In genomic region chr4:86851331-86851730, GRCm38 (mm10) we compare ENCODE assay signal across 18 mouse cellular contexts. TPM values are rescaled to one million over a fixed set of nuclear protein-coding genes. Genes with fewer than 3 reads are reported as not detected.
DNase-seq lines count a peak whose midpoint lies in the region; ATAC-seq lines count a peak whose summit lies in the region.
"Had no signal": no experiment of that assay in that cellular context is flagged by ENCODE, and none has a peak within 500 bp of the region (broad histone marks: within the 10 kb centered on the region; RNA-seq: fewer than 3 reads in every experiment).

No protein-coding gene starts in this region.

- H3K36me3 ChIP-seq in hindbrain, embryonic 16.5 days (ENCODE audit: control insufficient read depth, insufficient read depth, low read length): peaks cover 24% of the 10 kb centered on the region
- H3K36me3 ChIP-seq in hindbrain, embryonic 10.5 days: peaks cover 74% of the 10 kb centered on the region
- peaks cover 26% of the 10 kb centered on the region for H3K36me3 ChIP-seq in midbrain, embryonic 11.5 days (ENCODE audit: control insufficient read depth, insufficient read depth, low read length)
- H3K36me3 ChIP-seq in midbrain, embryonic 10.5 days: peaks cover 73% of the 10 kb centered on the region
- peaks cover 53% of the 10 kb centered on the region for H3K36me3 ChIP-seq in forebrain, embryonic 14.5 days (ENCODE audit: control insufficient read depth, insufficient read depth, low read length)
- H3K36me3 ChIP-seq in forebrain, embryonic 16.5 days (ENCODE audit: control insufficient read depth, insufficient read depth): peaks cover 26% of the 10 kb centered on the region

- H3K4me1 ChIP-seq in hindbrain, embryonic 16.5 days (ENCODE audit: control insufficient read depth, insufficient read depth, low read depth, low read length): peaks cover 8% of the 10 kb centered on the region; the same call in 1 of the 2 replicates
- H3K4me1 ChIP-seq in hindbrain, embryonic 10.5 days (replicated peaks): peaks cover 8% of the 10 kb centered on the region
- peaks cover 4% of the 10 kb centered on the region; the same call in 1 of the 2 replicates for H3K4me1 ChIP-seq in midbrain, embryonic 11.5 days (ENCODE audit: control insufficient read depth, insufficient read depth, low read length)
- peaks cover 7% of the 10 kb centered on the region for H3K4me1 ChIP-seq in midbrain, embryonic 10.5 days
- H3K4me1 ChIP-seq in forebrain, embryonic 14.5 days (ENCODE audit: control insufficient read depth, insufficient read depth, low read length): no peaks in the 10 kb centered on the region
- H3K4me1 ChIP-seq in forebrain, embryonic 16.5 days (replicated peaks; ENCODE audit: control insufficient read depth, insufficient read depth, low read length): peaks cover 9% of the 10 kb centered on the region

- H3K9ac ChIP-seq in hindbrain, embryonic 16.5 days (ENCODE audit: low read depth, low read length): no peak overlapping the region
- H3K9ac ChIP-seq in midbrain, embryonic 11.5 days (ENCODE audit: low read length): no peak overlapping the region
- no peak overlapping the region for H3K9ac ChIP-seq in forebrain, embryonic 14.5 days (ENCODE audit: low read length)
- H3K9ac ChIP-seq in forebrain, embryonic 16.5 days (replicated peaks; ENCODE audit: low read depth, low read length): no peak overlapping the region
- H3K9ac ChIP-seq: hindbrain, embryonic 12.5 days; limb, embryonic 15.5 days; lung, embryonic 14.5 days had no signal

- no peak overlapping the region for H3K27ac ChIP-seq in hindbrain, embryonic 16.5 days (ENCODE audit: low read depth, low read length)
- H3K27ac ChIP-seq in hindbrain, embryonic 10.5 days: no peak overlapping the region
- H3K27ac ChIP-seq in midbrain, embryonic 11.5 days (ENCODE audit: low read depth, low read length): no peak overlapping the region
- no peak overlapping the region for H3K27ac ChIP-seq in midbrain, embryonic 10.5 days (replicated peaks)
- H3K27ac ChIP-seq in forebrain, embryonic 14.5 days (ENCODE audit: low read depth, low read length): no peak overlapping the region
- H3K27ac ChIP-seq in forebrain, embryonic 16.5 days (ENCODE audit: low read length): no peak overlapping the region
- H3K27ac ChIP-seq: hindbrain, embryonic 12.5 days; limb, embryonic 15.5 days had no signal

- peak; percentile 53; the same call in 1 of the 2 replicates for ATAC-seq in hindbrain, embryonic 16.5 days
- ATAC-seq in midbrain, embryonic 11.5 days (ENCODE audit: low FRiP score): 0 out of 2 replicates have a peak, but pooled peaks have one; percentile 17
- ATAC-seq in forebrain, embryonic 14.5 days: peak; percentile 24; the same call in 1 of the 2 replicates
- 0 out of 2 replicates have a peak, but pooled peaks have one; percentile 26 for ATAC-seq in forebrain, embryonic 16.5 days
- ATAC-seq: intestine, embryonic 16.5 days had no signal

- no peaks in the 10 kb centered on the region for H3K27me3 ChIP-seq in hindbrain, embryonic 16.5 days (replicated peaks; ENCODE audit: control insufficient read depth, insufficient read depth, low read length)
- no peaks in the 10 kb centered on the region for H3K27me3 ChIP-seq in hindbrain, embryonic 10.5 days (ENCODE audit: insufficient read depth, poor library complexity, severe bottlenecking)
- no peaks in the 10 kb centered on the region for H3K27me3 ChIP-seq in midbrain, embryonic 11.5 days (ENCODE audit: control insufficient read depth, insufficient read depth, low read length)
- H3K27me3 ChIP-seq in midbrain, embryonic 10.5 days (ENCODE audit: low read depth, poor library complexity, severe bottlenecking): no peaks in the 10 kb centered on the region
- H3K27me3 ChIP-seq in forebrain, embryonic 14.5 days (replicated peaks; ENCODE audit: control insufficient read depth, insufficient read depth, low read length): no peaks in the 10 kb centered on the region
- H3K27me3 ChIP-seq in forebrain, embryonic 16.5 days (replicated peaks; ENCODE audit: control insufficient read depth, insufficient read depth, low read length): no peaks in the 10 kb centered on the region
- H3K27me3 ChIP-seq: hindbrain, embryonic 12.5 days; limb, embryonic 15.5 days had no signal

- no peaks in the 10 kb centered on the region for H3K9me3 ChIP-seq in hindbrain, embryonic 16.5 days (ENCODE audit: control insufficient read depth, low read length)
- no peaks in the 10 kb centered on the region; the same call in 1 of the 2 replicates for H3K9me3 ChIP-seq in hindbrain, embryonic 10.5 days
- H3K9me3 ChIP-seq in midbrain, embryonic 11.5 days (ENCODE audit: control insufficient read depth, low read length): no peaks in the 10 kb centered on the region
- no peaks in the 10 kb centered on the region for H3K9me3 ChIP-seq in midbrain, embryonic 10.5 days (replicated peaks)
- H3K9me3 ChIP-seq in forebrain, embryonic 14.5 days (replicated peaks; ENCODE audit: control insufficient read depth, low read length): no peaks in the 10 kb centered on the region
- H3K9me3 ChIP-seq in forebrain, embryonic 16.5 days (ENCODE audit: control insufficient read depth, low read length): no peaks in the 10 kb centered on the region
- H3K9me3 ChIP-seq: hindbrain, embryonic 12.5 days; limb, embryonic 15.5 days had no signal

- WGBS in hindbrain, embryonic 16.5 days: 82% methylated on average over 2 of the region's 2 CpGs
- 79% methylated on average over 2 of the region's 2 CpGs for WGBS in hindbrain, embryonic 10.5 days
- 84% methylated on average over 2 of the region's 2 CpGs for WGBS in midbrain, embryonic 11.5 days
- 88% methylated on average over 2 of the region's 2 CpGs for WGBS in midbrain, embryonic 10.5 days
- WGBS in forebrain, embryonic 14.5 days: 88% methylated on average over 2 of the region's 2 CpGs
- WGBS in forebrain, embryonic 16.5 days: 84% methylated on average over 2 of the region's 2 CpGs

- H3K4me2 ChIP-seq in hindbrain, embryonic 16.5 days (ENCODE audit: low read length): no peak overlapping the region
- no peak overlapping the region for H3K4me2 ChIP-seq in midbrain, embryonic 11.5 days
- H3K4me2 ChIP-seq in forebrain, embryonic 14.5 days (ENCODE audit: low read length): no peak overlapping the region
- no peak overlapping the region for H3K4me2 ChIP-seq in forebrain, embryonic 16.5 days (ENCODE audit: low read length)
- H3K4me2 ChIP-seq: hindbrain, embryonic 12.5 days; limb, embryonic 15.5 days; lung, embryonic 14.5 days had no signal

- DNase-seq in hindbrain, embryonic 10.5 days (ENCODE audit: low spot score): no peak
- DNase-seq in midbrain, embryonic 11.5 days (ENCODE audit: low spot score, missing footprints): peak; percentile 70
- no peak for DNase-seq in midbrain, embryonic 10.5 days (ENCODE audit: low spot score)
- DNase-seq in forebrain, embryonic 14.5 days (ENCODE audit: low spot score): no peak
- DNase-seq in cerebellum, adult 11-12 months: no peak
- DNase-seq: adrenal gland, adult 2 months; cerebellum, adult 9-10 months; kidney, postnatal 14 days; lung, embryonic 14.5 days; lung, postnatal 36 days; retina, postnatal 1 day; thymus, postnatal 14 days had no signal

- no peak overlapping the region for H3K4me3 ChIP-seq in hindbrain, embryonic 16.5 days (ENCODE audit: low read length)
- H3K4me3 ChIP-seq in hindbrain, embryonic 10.5 days: no peak overlapping the region
- no peak overlapping the region for H3K4me3 ChIP-seq in midbrain, embryonic 11.5 days (ENCODE audit: low read depth, low read length)
- H3K4me3 ChIP-seq in midbrain, embryonic 10.5 days: no peak overlapping the region
- no peak overlapping the region for H3K4me3 ChIP-seq in forebrain, embryonic 14.5 days (ENCODE audit: low read depth, low read length)
- H3K4me3 ChIP-seq in forebrain, embryonic 16.5 days (replicated peaks; ENCODE audit: low read length): no peak overlapping the region
- H3K4me3 ChIP-seq: hindbrain, embryonic 12.5 days; limb, embryonic 15.5 days; myocyte had no signal

RNA-seq across cellular contexts. Expression of gene Rps6, which starts 5.9 kb away (rescaled TPM):
- polyA plus RNA-seq in hindbrain, embryonic 16.5 days (2015; fragmentation: Nextera tagmentation; extraction: Ambion mirVana): 300 and 377 TPM in 2 replicates
- 569 and 645 TPM in 2 replicates for polyA plus RNA-seq in hindbrain, embryonic 10.5 days (2016; fragmentation: Nextera tagmentation; extraction: Ambion mirVana)
- polyA plus RNA-seq in midbrain, embryonic 11.5 days (2014; fragmentation: Nextera tagmentation; extraction: Ambion mirVana): 721 and 723 TPM in 2 replicates
- 583 and 651 TPM in 2 replicates for polyA plus RNA-seq in midbrain, embryonic 10.5 days (2016; fragmentation: Nextera tagmentation; extraction: Ambion mirVana)
- polyA plus RNA-seq in forebrain, embryonic 14.5 days (2014; fragmentation: Nextera tagmentation; extraction: Ambion mirVana): 502 and 571 TPM in 2 replicates
- 371 and 373 TPM in 2 replicates for polyA plus RNA-seq in forebrain, embryonic 16.5 days (2015; fragmentation: Nextera tagmentation; extraction: Ambion mirVana)

RNA-seq across cellular contexts. Expression of gene Acer2, which starts 22.9 kb away (rescaled TPM):
- polyA plus RNA-seq in hindbrain, embryonic 16.5 days (2015; fragmentation: Nextera tagmentation; extraction: Ambion mirVana): 15.2 and 18.2 TPM in 2 replicates
- 9.4 and 11.3 TPM in 2 replicates for polyA plus RNA-seq in hindbrain, embryonic 10.5 days (2016; fragmentation: Nextera tagmentation; extraction: Ambion mirVana)
- 7.0 and 9.2 TPM in 2 replicates for polyA plus RNA-seq in midbrain, embryonic 11.5 days (2014; fragmentation: Nextera tagmentation; extraction: Ambion mirVana)
- 5.3 and 7.1 TPM in 2 replicates for polyA plus RNA-seq in midbrain, embryonic 10.5 days (2016; fragmentation: Nextera tagmentation; extraction: Ambion mirVana)
- 12.8 and 13.6 TPM in 2 replicates for polyA plus RNA-seq in forebrain, embryonic 14.5 days (2014; fragmentation: Nextera tagmentation; extraction: Ambion mirVana)
- polyA plus RNA-seq in forebrain, embryonic 16.5 days (2015; fragmentation: Nextera tagmentation; extraction: Ambion mirVana): 10.5 and 11.7 TPM in 2 replicates
